Mouse (Mus musculus) C2C12 (cell line): ENCODE data around the gene Pnp.

ENCODE experiments used
- CEBPB ChIP-seq: IDR thresholded peaks from one replicate; pipeline ENCODE4 v1.6.1; 2011; ENCODE audit warnings: low read depth, mild to moderate bottlenecking, control low read depth, moderate library complexity
- CTCF ChIP-seq: IDR thresholded peaks from one replicate; pipeline ENCODE4 v1.5.1; 2011; ENCODE audit not compliant: control insufficient read depth, insufficient read depth, insufficient read length
- FOSL1 ChIP-seq: IDR thresholded peaks from one replicate; pipeline ENCODE4 v1.8.0; 2011; ENCODE audit warnings: mild to moderate bottlenecking, low read length; ENCODE audit not compliant: poor library complexity, insufficient read depth, severe bottlenecking
- MAX ChIP-seq: IDR thresholded peaks from one replicate; pipeline ENCODE4 v1.6.1; 2011; ENCODE audit warnings: mild to moderate bottlenecking, control low read depth
- MYOD1 ChIP-seq: IDR thresholded peaks from one replicate; pipeline ENCODE4 v1.6.1; 2011; ENCODE audit warnings: low read depth; ENCODE audit not compliant: control insufficient read depth, insufficient read length
- MYOG ChIP-seq: IDR thresholded peaks from one replicate; pipeline ENCODE4 v1.6.1; 2011; ENCODE audit not compliant: control insufficient read depth, insufficient read length; ENCODE audit errors: extremely low read depth
- USF1 ChIP-seq: IDR thresholded peaks from one replicate; pipeline ENCODE4 v1.6.1; 2011; ENCODE audit warnings: low read depth, mild to moderate bottlenecking, control low read depth, moderate library complexity

- TF ChIP-seq CTCF (peak; percentile 12), FOSL1 (no peak), CEBPB (peak; percentile 78), MAX (no peak), MYOG (no peak), USF1 (no peak), MYOD1 (no peak)
Measured at GRCm38 (mm10) chr14:50943932-50944667, 13.2 kb downstream of the Pnp start, which contains the start of gene Gm49342.
